Mouse (Mus musculus) G1E (cell line): Measurements from ENCODE around the gene Keap1.

Experiments
- CTCF ChIP-seq: IDR thresholded peaks from 2 replicates; pipeline ENCODE4 v1.5.1; 2012; ENCODE audit warnings: low read depth, low read length, inconsistent platforms, mixed read lengths
- GATA1 ChIP-seq: IDR thresholded peaks from 2 replicates; pipeline ENCODE4 v1.6.1; 2012; ENCODE audit warnings: borderline replicate concordance, low read length, inconsistent platforms, mixed read lengths
- GATA2 ChIP-seq: IDR thresholded peaks from 2 replicates; pipeline ENCODE4 v1.6.1; 2012; ENCODE audit warnings: low read depth, low read length, inconsistent platforms, borderline replicate concordance
- POLR2AphosphoS5 ChIP-seq: IDR thresholded peaks from 2 replicates; pipeline ENCODE4 v1.6.1; 2012; ENCODE audit warnings: low read depth, low read length, inconsistent platforms; ENCODE audit not compliant: insufficient replicate concordance

DNA sequence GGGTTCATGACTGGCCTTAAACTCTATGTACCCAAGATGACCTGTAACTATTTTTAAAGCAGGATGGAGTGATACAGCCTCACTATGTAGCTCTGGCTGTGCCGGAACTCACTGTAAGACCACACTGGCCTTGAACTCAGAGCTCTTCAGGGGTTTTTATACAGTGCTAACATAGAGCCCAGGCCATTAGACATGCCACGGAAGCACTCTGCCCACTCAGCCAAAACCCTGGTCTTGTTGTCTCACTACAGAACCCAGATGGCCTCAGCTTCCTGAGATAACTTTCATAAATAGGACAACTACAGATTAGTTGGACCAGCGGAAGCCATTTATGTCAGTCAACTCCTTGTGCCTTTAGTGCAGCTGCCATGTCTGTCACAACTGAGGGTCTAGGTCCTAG is 35.2 kb upstream of the Keap1 start:
- no peak for TF ChIP-seq CTCF
- no peak for TF ChIP-seq POLR2AphosphoS5
- no peak for TF ChIP-seq GATA1
- no peak for TF ChIP-seq GATA2
